Mouse (Mus musculus) lung, embryonic 16.5 days (tissue): ENCODE data around the gene Siglecf. TPM values are rescaled to one million over a fixed set of nuclear protein-coding genes. Genes with fewer than 3 reads are reported as not detected.
"Not testable (repeated sequence)": the region's sequence is repeated elsewhere in the genome, so short reads cannot be mapped to it uniquely, and the experiment has no call there.

Experiments
- ATAC-seq: fragments of 200-750 bp; cut with Nextera tagmentation; 2 replicates; pipeline ENCODE4 v1.8.0; 2017; ENCODE audit warnings: low read depth, mild to moderate bottlenecking, moderate library complexity
- H3K27ac ChIP-seq: fragments of 300-500 bp; sonication (generic); 2 replicates; pipeline ENCODE4 v1.5.1; 2014; ENCODE audit warnings: mild to moderate bottlenecking, control low read depth, low read length
- H3K27me3 ChIP-seq: fragments of 300-500 bp; sonication (generic); 2 replicates; pipeline ENCODE4 v1.6.1; 2014; ENCODE audit warnings: low read depth, low read length, mixed read lengths; ENCODE audit not compliant: control insufficient read depth, insufficient read depth
- H3K36me3 ChIP-seq: fragments of 300-500 bp; sonication (generic); 2 replicates; pipeline ENCODE4 v1.6.1; 2014; ENCODE audit warnings: low read length; ENCODE audit not compliant: control insufficient read depth, insufficient read depth
- H3K4me1 ChIP-seq: fragments of 300-500 bp; sonication (generic); replicated peaks from 2 replicates; pipeline ENCODE4 v1.6.1; 2014; ENCODE audit warnings: low read length, mixed read lengths; ENCODE audit not compliant: control insufficient read depth, insufficient read depth
- H3K4me2 ChIP-seq: fragments of 300-500 bp; sonication (generic); 2 replicates; pipeline ENCODE4 v1.6.1; 2014; ENCODE audit warnings: low read depth, low read length, control low read depth
- H3K4me3 ChIP-seq: fragments of 300-500 bp; sonication (generic); 2 replicates; pipeline ENCODE4 v1.5.1; 2014; ENCODE audit warnings: mild to moderate bottlenecking, low read length, control low read depth
- H3K9ac ChIP-seq: fragments of 300-500 bp; sonication (generic); 2 replicates; pipeline ENCODE4 v1.6.1; 2014; ENCODE audit warnings: low read length, control low read depth
- H3K9me3 ChIP-seq: fragments of 300-500 bp; sonication (generic); 2 replicates; pipeline ENCODE4 v1.6.1; 2016; ENCODE audit warnings: low read length; ENCODE audit not compliant: control insufficient read depth
- WGBS: fragments of 180-500 bp; shearing (Covaris S2); extraction: QIAGEN DNeasy Blood & Tissue Kit; methylation state at CpG from one replicate; pipeline ENCODE4 v1.1.7; 2014; 5-methylcytosine and 5-hydroxymethylcytosine counted together
- polyA plus RNA-seq: library from polyadenylated mRNA; unstranded; fragments of >200 nt; fragmentation: Nextera tagmentation; extraction: Ambion mirVana; gene quantifications from 2 replicates; pipeline ENCODE4 v1.2.1, GENCODE M21; 2015

The Siglecf gene
- polyA plus RNA-seq, 1 experiment from 2014 or later, result 0.14 TPM

- ATAC-seq, result no peak
- no peaks in the 10 kb centered on the region for H3K36me3 ChIP-seq
- no peaks in the 10 kb centered on the region for H3K9me3 ChIP-seq
- no peak overlapping the region for H3K9ac ChIP-seq
- no peak overlapping the region for H3K4me3 ChIP-seq
- H3K27ac ChIP-seq, result no peak overlapping the region
- H3K4me2 ChIP-seq, result no peak overlapping the region
- WGBS, result 42% methylated on average over 2 of the region's 2 CpGs
- H3K27me3 ChIP-seq, result no peaks in the 10 kb centered on the region
- no peaks in the 10 kb centered on the region for H3K4me1 ChIP-seq
Measured at GRCm38 (mm10) chr7:43333899-43334298, 17.2 kb upstream of the Siglecf start.

GRCm38 (mm10) chr7:43340771-43341170 lies 10.4 kb upstream of the Siglecf start:
- H3K4me1 ChIP-seq, result no peaks in the 10 kb centered on the region
- H3K27me3 ChIP-seq, result no peaks in the 10 kb centered on the region
- WGBS, result 78% methylated on average over 4 of the region's 4 CpGs
- no peaks in the 10 kb centered on the region for H3K9me3 ChIP-seq
- H3K27ac ChIP-seq, result no peak overlapping the region
- ATAC-seq, result no peak
- H3K4me2 ChIP-seq, result no peak overlapping the region
- no peak overlapping the region for H3K4me3 ChIP-seq
- no peak overlapping the region for H3K9ac ChIP-seq
- no peaks in the 10 kb centered on the region for H3K36me3 ChIP-seq

DNA sequence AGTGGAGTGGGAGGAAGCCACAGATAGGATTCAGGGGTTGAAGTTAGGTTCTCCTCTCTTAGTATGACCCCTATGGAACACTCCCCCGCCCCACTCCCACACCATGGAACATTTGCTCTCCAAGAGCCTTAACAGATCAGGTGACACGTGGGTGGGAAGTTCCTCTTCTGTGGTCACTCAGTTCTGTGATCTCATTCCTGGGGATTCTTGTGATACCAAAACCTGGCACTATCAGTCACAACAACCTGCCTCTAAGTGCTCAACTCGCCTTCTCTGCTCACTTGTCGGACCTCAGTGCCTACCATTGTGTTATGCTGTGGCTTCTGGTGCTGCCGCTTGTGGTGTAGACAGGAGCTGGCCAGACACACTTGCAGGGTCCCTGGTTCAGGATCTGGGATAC lies 8.0 kb upstream of the Siglecf start:
- no peak overlapping the region for H3K9ac ChIP-seq
- ATAC-seq, result no peak
- WGBS, result 59% methylated on average over 5 of the region's 5 CpGs
- no peak overlapping the region for H3K4me2 ChIP-seq
- H3K9me3 ChIP-seq, result no peaks in the 10 kb centered on the region
- no peak overlapping the region for H3K4me3 ChIP-seq
- no peaks in the 10 kb centered on the region for H3K36me3 ChIP-seq
- H3K27ac ChIP-seq, result no peak overlapping the region
- no peaks in the 10 kb centered on the region for H3K27me3 ChIP-seq
- no peaks in the 10 kb centered on the region for H3K4me1 ChIP-seq

DNA sequence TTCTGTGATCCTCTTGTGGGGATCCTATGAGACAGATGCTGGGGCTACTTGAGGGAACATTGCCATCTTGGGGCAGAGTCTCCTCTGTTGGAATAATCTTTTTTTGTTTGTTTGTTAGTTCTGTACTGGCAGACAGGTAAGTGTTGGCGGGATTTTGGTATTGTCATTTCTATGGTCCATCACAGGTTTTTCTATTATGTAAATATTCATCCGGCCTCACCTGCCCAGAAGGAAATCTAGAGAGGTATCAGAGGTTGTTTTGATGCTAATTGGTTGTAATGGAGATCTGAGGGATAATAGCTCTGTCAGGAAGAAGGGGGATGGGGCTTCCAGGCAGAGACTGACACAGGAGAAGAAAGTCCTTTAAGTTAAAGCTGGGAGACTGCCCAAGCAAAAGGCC lies 7.1 kb upstream of the Siglecf start:
- ATAC-seq, result no peak
- H3K9ac ChIP-seq, result no peak overlapping the region
- H3K27me3 ChIP-seq, result no peaks in the 10 kb centered on the region
- no peak overlapping the region for H3K4me3 ChIP-seq
- no peaks in the 10 kb centered on the region for H3K9me3 ChIP-seq
- H3K27ac ChIP-seq, result no peak overlapping the region
- no peak overlapping the region for H3K4me2 ChIP-seq
- no peaks in the 10 kb centered on the region for H3K36me3 ChIP-seq
- no peaks in the 10 kb centered on the region for H3K4me1 ChIP-seq
- 65% methylated on average over 2 of the region's 2 CpGs for WGBS

DNA sequence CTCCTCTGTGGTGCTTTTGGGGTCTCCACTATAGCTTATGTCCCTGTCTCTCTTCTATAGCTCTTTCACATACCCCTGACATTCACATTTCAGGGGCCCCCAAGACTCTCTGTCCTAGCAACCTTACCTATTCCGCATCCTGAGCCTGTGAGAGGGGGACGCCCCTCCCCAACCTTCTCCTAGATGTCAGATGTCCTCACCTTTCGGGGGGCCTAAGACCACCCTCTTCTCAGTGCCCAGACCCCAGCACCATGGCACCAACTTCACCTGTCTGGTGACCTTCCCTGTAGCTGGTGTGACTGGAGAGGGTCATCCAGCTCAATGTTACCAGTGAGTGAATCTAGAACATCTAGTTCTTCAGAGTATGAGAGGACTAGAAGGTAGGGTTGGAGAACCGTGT lies 6.7 kb upstream of the Siglecf start:
- H3K4me1 ChIP-seq, result no peaks in the 10 kb centered on the region
- no peak overlapping the region for H3K4me2 ChIP-seq
- H3K36me3 ChIP-seq, result no peaks in the 10 kb centered on the region
- H3K27me3 ChIP-seq, result no peaks in the 10 kb centered on the region
- H3K27ac ChIP-seq, result no peak overlapping the region
- no peak overlapping the region for H3K9ac ChIP-seq
- H3K4me3 ChIP-seq, result no peak overlapping the region
- ATAC-seq, result no peak
- no peaks in the 10 kb centered on the region for H3K9me3 ChIP-seq
- 70% methylated on average over 4 of the region's 4 CpGs for WGBS

- Histone ChIP-seq H3K9me3 (no peaks in the 10 kb centered on the region), H3K4me1 (no peaks in the 10 kb centered on the region), H3K9ac (no peak overlapping the region), H3K27ac (no peak overlapping the region), H3K27me3 (no peaks in the 10 kb centered on the region), H3K36me3 (no peaks in the 10 kb centered on the region), H3K4me2 (no peak overlapping the region), H3K4me3 (no peak overlapping the region)
- no peak for ATAC-seq
- WGBS, result 64% methylated on average over 4 of the region's 4 CpGs
Measured at GRCm38 (mm10) chr7:43346148-43346547, 5.0 kb upstream of the Siglecf start.

GRCm38 (mm10) chr7:43346571-43346970 lies 4.6 kb upstream of the Siglecf start:
- H3K9me3 ChIP-seq, result no peaks in the 10 kb centered on the region
- no peaks in the 10 kb centered on the region for H3K4me1 ChIP-seq
- no peak overlapping the region for H3K27ac ChIP-seq
- no peaks in the 10 kb centered on the region for H3K36me3 ChIP-seq
- H3K4me2 ChIP-seq, result no peak overlapping the region
- no peak overlapping the region for H3K9ac ChIP-seq
- no peak for ATAC-seq
- no peak overlapping the region for H3K4me3 ChIP-seq
- WGBS, result 63% methylated on average over 1 of the region's 1 CpGs
- no peaks in the 10 kb centered on the region for H3K27me3 ChIP-seq

GRCm38 (mm10) chr7:43349623-43350022 lies 1.5 kb upstream of the Siglecf start:
- not testable (repeated sequence) for H3K4me3 ChIP-seq, H3K4me1 ChIP-seq, ATAC-seq, H3K4me2 ChIP-seq, H3K27me3 ChIP-seq, H3K27ac ChIP-seq, H3K36me3 ChIP-seq, H3K9ac ChIP-seq, H3K9me3 ChIP-seq
- 64% methylated on average over 5 of the region's 5 CpGs for WGBS

DNA sequence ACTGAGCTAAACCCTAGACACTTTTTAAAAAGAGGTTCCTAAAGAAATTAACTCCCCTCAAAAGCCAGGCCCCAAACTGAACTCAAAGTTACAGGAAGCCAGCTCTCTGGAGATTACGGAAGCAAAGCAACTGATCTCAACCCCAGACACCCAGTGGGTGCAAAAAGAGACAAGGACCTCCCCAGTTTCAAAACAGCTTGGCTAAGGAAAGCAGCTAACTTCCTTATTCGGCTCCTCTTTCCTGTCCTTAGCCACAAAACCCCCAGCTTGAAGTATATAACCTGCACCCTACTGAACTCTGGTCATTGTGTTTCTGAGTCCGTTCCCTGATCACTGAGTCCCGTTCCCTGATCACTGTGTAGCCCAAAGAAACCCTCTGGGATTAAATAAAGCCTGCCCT lies 2.0 kb downstream of the Siglecf start:
- H3K4me1 ChIP-seq, result no peaks in the 10 kb centered on the region
- no peaks in the 10 kb centered on the region for H3K36me3 ChIP-seq
- no peak overlapping the region for H3K27ac ChIP-seq
- no peaks in the 10 kb centered on the region for H3K9me3 ChIP-seq
- no peak overlapping the region for H3K9ac ChIP-seq
- no peak overlapping the region for H3K4me3 ChIP-seq
- ATAC-seq, result no peak
- H3K4me2 ChIP-seq, result no peak overlapping the region
- 62% methylated on average over 4 of the region's 4 CpGs for WGBS
- H3K27me3 ChIP-seq, result no peaks in the 10 kb centered on the region

DNA sequence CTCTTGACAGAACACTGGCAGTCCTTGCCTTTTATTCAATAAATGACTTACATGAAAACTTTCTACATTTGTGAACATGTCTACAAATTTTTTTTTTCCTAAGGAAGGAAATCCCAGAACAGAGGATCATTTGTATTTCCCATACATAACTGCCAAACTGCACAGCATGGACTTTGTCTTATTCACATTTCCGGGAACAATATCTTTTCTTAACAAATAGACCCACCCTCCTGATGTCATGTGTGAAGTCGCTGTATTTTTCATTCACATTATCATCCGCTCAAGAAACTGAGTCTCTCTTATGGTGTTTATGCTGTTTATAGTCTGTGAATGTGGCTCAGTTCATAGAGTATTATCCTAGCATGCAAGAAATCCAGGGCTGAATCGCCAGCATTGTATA lies 2.6 kb downstream of the Siglecf start:
- H3K27ac ChIP-seq, result no peak overlapping the region
- no peaks in the 10 kb centered on the region for H3K4me1 ChIP-seq
- no peaks in the 10 kb centered on the region for H3K27me3 ChIP-seq
- no peaks in the 10 kb centered on the region for H3K36me3 ChIP-seq
- H3K9ac ChIP-seq, result no peak overlapping the region
- H3K4me3 ChIP-seq, result no peak overlapping the region
- H3K9me3 ChIP-seq, result no peaks in the 10 kb centered on the region
- WGBS, result 75% methylated on average over 4 of the region's 4 CpGs
- ATAC-seq, result no peak
- H3K4me2 ChIP-seq, result no peak overlapping the region
